Comparison of ENCODE assay signal across 12 mouse cellular contexts in the genomic region with DNA sequence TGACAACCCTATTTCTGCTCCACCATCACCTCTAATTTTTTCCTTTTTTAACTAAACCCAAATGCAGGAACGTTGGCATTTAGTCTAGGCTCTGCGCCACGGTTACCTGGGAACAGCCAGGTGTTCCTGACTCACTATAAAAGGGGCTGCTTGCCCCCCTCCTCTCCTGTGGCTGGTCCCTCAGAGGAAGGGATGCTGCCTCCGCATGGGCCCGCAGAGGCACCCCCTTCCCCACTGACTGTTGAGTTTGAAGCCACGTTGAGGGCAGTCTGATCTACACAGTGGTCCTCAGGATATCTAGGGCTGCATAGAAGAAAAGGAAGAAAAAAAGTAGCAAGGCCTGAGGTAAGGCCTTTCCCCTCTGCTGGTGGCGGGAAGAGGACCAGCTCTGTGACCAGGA. TPM values are rescaled to one million over a fixed set of nuclear protein-coding genes. Genes with fewer than 3 reads are reported as not detected.
DNase-seq lines count a peak whose midpoint lies in the region; ATAC-seq and TF ChIP-seq lines count a peak whose summit lies in the region.
"Had no signal": no experiment of that assay in that cellular context is flagged by ENCODE, and none has a peak within 500 bp of the region (broad histone marks: within the 10 kb centered on the region; RNA-seq: fewer than 3 reads in every experiment).

No protein-coding gene starts in this region.

- DNase-seq in testis, postnatal 14 days (ENCODE audit: low spot score), result no peak
- DNase-seq in adrenal gland, postnatal 14 days, result no peak
- DNase-seq in layer of hippocampus, adult 18-20 months (ENCODE audit: low spot score in 2 of 2), result no peak
- DNase-seq: kidney, adult 9 months had no signal

- TF ChIP-seq POLR2A in testis, adult 2 months (IDR thresholded peaks at IDR 0.05; ENCODE audit: control insufficient read depth, low read depth, low read length), result no peak

- peak overlapping the region; percentile 82; the same call in 1 of the 2 replicates for H3K9ac ChIP-seq in hindbrain, embryonic 13.5 days
- no peak overlapping the region for H3K9ac ChIP-seq in hindbrain, embryonic 16.5 days (ENCODE audit: low read depth, low read length)
- no peak overlapping the region for H3K9ac ChIP-seq in intestine, postnatal 0 days (ENCODE audit: low read depth, low read length)
- H3K9ac ChIP-seq in neural tube, embryonic 15.5 days (replicated peaks), result no peak overlapping the region

- H3K27me3 ChIP-seq in hindbrain, embryonic 13.5 days, result no peaks in the 10 kb centered on the region
- H3K27me3 ChIP-seq in hindbrain, embryonic 16.5 days (replicated peaks; ENCODE audit: control insufficient read depth, insufficient read depth, low read length), result no peaks in the 10 kb centered on the region
- H3K27me3 ChIP-seq in testis, adult 2 months (ENCODE audit: control insufficient read depth, insufficient read depth, low read length), result no peaks in the 10 kb centered on the region
- no peaks in the 10 kb centered on the region for H3K27me3 ChIP-seq in intestine, postnatal 0 days (replicated peaks; ENCODE audit: control insufficient read depth, insufficient read depth, low read length)
- H3K27me3 ChIP-seq in neural tube, embryonic 15.5 days (replicated peaks), result no peaks in the 10 kb centered on the region

- no peaks in the 10 kb centered on the region for H3K9me3 ChIP-seq in hindbrain, embryonic 13.5 days
- H3K9me3 ChIP-seq in hindbrain, embryonic 16.5 days (ENCODE audit: control insufficient read depth, low read length), result no peaks in the 10 kb centered on the region
- no peaks in the 10 kb centered on the region for H3K9me3 ChIP-seq in intestine, postnatal 0 days (ENCODE audit: control insufficient read depth)
- H3K9me3 ChIP-seq in neural tube, embryonic 15.5 days (replicated peaks), result no peaks in the 10 kb centered on the region
- H3K9me3 ChIP-seq: heart, embryonic 12.5 days; megakaryocyte, embryonic 14.5 days had no signal

- H3K4me3 ChIP-seq in hindbrain, embryonic 13.5 days, result no peak overlapping the region
- H3K4me3 ChIP-seq in hindbrain, embryonic 16.5 days (ENCODE audit: low read length), result no peak overlapping the region
- peak overlapping the region; percentile 98 for H3K4me3 ChIP-seq in testis, adult 2 months (ENCODE audit: control insufficient read depth, low read depth, low read length)
- no peak overlapping the region for H3K4me3 ChIP-seq in intestine, postnatal 0 days (ENCODE audit: low read depth, low read length)
- H3K4me3 ChIP-seq in neural tube, embryonic 15.5 days (replicated peaks), result no peak overlapping the region

- 76% methylated on average over 7 of the region's 7 CpGs for WGBS in hindbrain, embryonic 13.5 days
- 82% methylated on average over 7 of the region's 7 CpGs for WGBS in hindbrain, embryonic 16.5 days
- WGBS in intestine, postnatal 0 days, result 76% methylated on average over 7 of the region's 7 CpGs
- WGBS in neural tube, embryonic 15.5 days, result 77% methylated on average over 7 of the region's 7 CpGs

- no peak overlapping the region for H3K27ac ChIP-seq in hindbrain, embryonic 13.5 days
- no peak overlapping the region for H3K27ac ChIP-seq in hindbrain, embryonic 16.5 days (ENCODE audit: low read depth, low read length)
- H3K27ac ChIP-seq in testis, adult 2 months (ENCODE audit: control insufficient read depth, insufficient read depth, low read depth, low read length), result peak overlapping the region; percentile 1; the same call in 1 of the 2 replicates
- no peak overlapping the region for H3K27ac ChIP-seq in intestine, postnatal 0 days (ENCODE audit: low read depth, low read length)
- no peak overlapping the region for H3K27ac ChIP-seq in neural tube, embryonic 15.5 days (replicated peaks)

- H3K4me1 ChIP-seq in hindbrain, embryonic 13.5 days (replicated peaks), result peaks cover 9% of the 10 kb centered on the region
- H3K4me1 ChIP-seq in hindbrain, embryonic 16.5 days (ENCODE audit: control insufficient read depth, insufficient read depth, low read depth, low read length), result peaks cover 7% of the 10 kb centered on the region
- peaks cover 13% of the 10 kb centered on the region for H3K4me1 ChIP-seq in testis, adult 2 months (ENCODE audit: control insufficient read depth, insufficient read depth, low read length)
- H3K4me1 ChIP-seq in intestine, postnatal 0 days (replicated peaks; ENCODE audit: control insufficient read depth, insufficient read depth, low read length), result no peaks in the 10 kb centered on the region
- peaks cover 9% of the 10 kb centered on the region for H3K4me1 ChIP-seq in neural tube, embryonic 15.5 days
- H3K4me1 ChIP-seq: heart, embryonic 12.5 days had no signal

- no peak for TF ChIP-seq CTCF in testis, adult 2 months (IDR thresholded peaks at IDR 0.05; ENCODE audit: control insufficient read depth, insufficient read depth, insufficient replicate concordance, low read depth, low read length)
- TF ChIP-seq CTCF in intestine, postnatal 0 days (IDR thresholded peaks at IDR 0.05; ENCODE audit: low read depth), result peak; percentile 20; the same call in 1 of the 2 replicates

- no peak for ATAC-seq in hindbrain, embryonic 13.5 days (ENCODE audit: low FRiP score)
- no peak for ATAC-seq in hindbrain, embryonic 16.5 days
- ATAC-seq in intestine, postnatal 0 days, result no peak
- no peak for ATAC-seq in neural tube, embryonic 15.5 days (ENCODE audit: low FRiP score)

- H3K36me3 ChIP-seq in hindbrain, embryonic 13.5 days, result no peaks in the 10 kb centered on the region
- H3K36me3 ChIP-seq in hindbrain, embryonic 16.5 days (ENCODE audit: control insufficient read depth, insufficient read depth, low read length), result no peaks in the 10 kb centered on the region
- H3K36me3 ChIP-seq in testis, adult 2 months (ENCODE audit: control insufficient read depth, insufficient read depth, low read length), result no peaks in the 10 kb centered on the region
- H3K36me3 ChIP-seq in intestine, postnatal 0 days (ENCODE audit: control insufficient read depth, insufficient read depth), result no peaks in the 10 kb centered on the region
- no peaks in the 10 kb centered on the region for H3K36me3 ChIP-seq in neural tube, embryonic 15.5 days
- H3K36me3 ChIP-seq: heart, embryonic 12.5 days had no signal

- no peak overlapping the region for H3K4me2 ChIP-seq in hindbrain, embryonic 13.5 days
- no peak overlapping the region; the same call in 1 of the 2 replicates for H3K4me2 ChIP-seq in hindbrain, embryonic 16.5 days (ENCODE audit: low read length)
- no peak overlapping the region for H3K4me2 ChIP-seq in intestine, postnatal 0 days (replicated peaks; ENCODE audit: low read depth)
- H3K4me2 ChIP-seq in neural tube, embryonic 15.5 days, result peak overlapping the region; percentile 62

RNA-seq across cellular contexts. Expression of a gene that starts 11.8 kb away (rescaled TPM):
- 189 TPM in 2 replicates for polyA plus RNA-seq in hindbrain, embryonic 13.5 days (2015; fragmentation: Nextera tagmentation; extraction: Ambion mirVana)
- 132 and 165 TPM in 2 replicates for polyA plus RNA-seq in hindbrain, embryonic 16.5 days (2015; fragmentation: Nextera tagmentation; extraction: Ambion mirVana)
- 36.5 and 150 TPM in 2 replicates for polyA plus RNA-seq in testis, adult 2 months (2012; rRNA removed)
- 80.6 and 100 TPM in 2 replicates for polyA plus RNA-seq in intestine, postnatal 0 days (2015; fragmentation: Nextera tagmentation; extraction: Ambion mirVana)
- polyA plus RNA-seq in neural tube, embryonic 15.5 days (2015; fragmentation: Nextera tagmentation; extraction: Ambion mirVana), result 120 and 190 TPM in 2 replicates
- total RNA-seq in adrenal gland, postnatal 14 days (2021), result 42.6 and 55.8 TPM in 2 replicates
- 10 to 100 TPM; 23.3 to 23.9 TPM for total RNA-seq in layer of hippocampus, adult 18-20 months (2021)

RNA-seq across cellular contexts. Expression of a gene that starts 14.3 kb away (rescaled TPM):
- polyA plus RNA-seq in hindbrain, embryonic 13.5 days (2015; fragmentation: Nextera tagmentation; extraction: Ambion mirVana), result 5.4 and 5.6 TPM in 2 replicates
- polyA plus RNA-seq in hindbrain, embryonic 16.5 days (2015; fragmentation: Nextera tagmentation; extraction: Ambion mirVana), result 4.7 and 5.1 TPM in 2 replicates
- 0.62 and 0.78 TPM in 2 replicates for polyA plus RNA-seq in testis, adult 2 months (2012; rRNA removed)
- 9.6 and 9.9 TPM in 2 replicates for polyA plus RNA-seq in intestine, postnatal 0 days (2015; fragmentation: Nextera tagmentation; extraction: Ambion mirVana)
- polyA plus RNA-seq in neural tube, embryonic 15.5 days (2015; fragmentation: Nextera tagmentation; extraction: Ambion mirVana), result 6.6 and 7.6 TPM in 2 replicates
- total RNA-seq in adrenal gland, postnatal 14 days (2021), result 1.7 and 2.1 TPM in 2 replicates
- total RNA-seq in layer of hippocampus, adult 18-20 months (2021), result 1 to 10 TPM; 2.6 to 3.3 TPM
- total RNA-seq: monocyte, adult 5-6 weeks had no signal
